ENCODE assay signal across 24 mouse cellular contexts in the genomic region with DNA sequence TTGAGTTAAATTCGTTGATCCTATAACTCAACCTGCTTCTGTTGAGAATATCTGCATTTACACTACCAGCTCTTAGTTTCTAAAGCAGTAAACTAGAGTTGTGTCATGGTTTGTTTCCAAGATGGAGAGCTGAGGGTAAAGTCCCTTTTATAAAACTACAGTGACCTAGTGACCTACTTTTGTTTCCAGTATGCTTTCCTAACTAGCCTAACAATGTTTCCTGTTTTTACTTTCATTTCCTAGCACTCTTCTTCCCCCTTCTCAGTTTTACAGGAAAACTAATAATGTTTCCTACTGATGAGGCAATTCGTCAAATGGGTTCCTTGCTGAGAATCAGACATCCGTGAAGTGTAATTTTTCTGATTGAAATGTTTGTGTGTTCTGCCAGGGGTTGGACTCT. TPM values are rescaled to one million over a fixed set of nuclear protein-coding genes. Genes with fewer than 3 reads are reported as not detected.
A peak's percentile ranks its signal among the peaks of the same experiment; 100 is the strongest.
DNase-seq lines count a peak whose midpoint lies in the region; ATAC-seq and TF ChIP-seq lines count a peak whose summit lies in the region.
"Had no signal": no experiment of that assay in that cellular context is flagged by ENCODE, and none has a peak within 500 bp of the region (broad histone marks: within the 10 kb centered on the region; RNA-seq: fewer than 3 reads in every experiment).

No protein-coding gene starts in this region.

- TF ChIP-seq CTCF in liver, adult 2 months (IDR thresholded peaks at IDR 0.05; ENCODE audit: low read depth, low read length): no peak

- H3K9ac ChIP-seq in liver, adult 2 months (ENCODE audit: low read depth, low read length): no peak overlapping the region
- H3K9ac ChIP-seq: embryonic facial prominence, embryonic 12.5 days; forebrain, embryonic 12.5 days had no signal

- no peaks in the 10 kb centered on the region for H3K79me2 ChIP-seq in liver, adult 2 months (ENCODE audit: control insufficient read depth, insufficient read depth, low read length)

- H3K4me1 ChIP-seq in liver, adult 2 months (ENCODE audit: control insufficient read depth, insufficient read depth, low read length): peaks cover 5% of the 10 kb centered on the region; the same call in 1 of the 2 replicates
- no peaks in the 10 kb centered on the region for H3K4me1 ChIP-seq in forebrain, embryonic 10.5 days
- H3K4me1 ChIP-seq: forebrain, embryonic 12.5 days had no signal

- peak; percentile 71 for DNase-seq in liver, adult 2 months (ENCODE audit: extremely low read depth, low read depth, low spot score)
- DNase-seq in liver: no peak
- DNase-seq in thymus, postnatal 0 days (ENCODE audit: low spot score): peak; percentile 18
- DNase-seq in thymus, postnatal 25 days: no peak
- no peak for DNase-seq in gastrocnemius, postnatal 25 days
- DNase-seq in forebrain, embryonic 10.5 days (ENCODE audit: extremely low spot score, low spot score): no peak
- DNase-seq: adrenal gland, adult 8-10 months; adrenal gland, postnatal 14 days; adrenal gland, postnatal 36 days; cerebellum, adult 11-12 months; cerebellum, adult 2 months; cerebellum, adult 9-10 months; cerebellum, postnatal 10 days; cerebellum, postnatal 25 days had no signal

- WGBS in liver, adult 2 months: 72% methylated on average over 3 of the region's 3 CpGs
- WGBS in forebrain, embryonic 10.5 days: 86% methylated on average over 3 of the region's 3 CpGs

- no peak overlapping the region for H3K4me3 ChIP-seq in liver, adult 2 months (ENCODE audit: insufficient read depth, low read depth, low read length)
- H3K4me3 ChIP-seq in forebrain, embryonic 10.5 days: no peak overlapping the region
- H3K4me3 ChIP-seq: embryonic facial prominence, embryonic 10.5 days; embryonic facial prominence, embryonic 12.5 days; forebrain, embryonic 12.5 days had no signal

- no peak overlapping the region for H3K27ac ChIP-seq in liver, adult 2 months (replicated peaks; ENCODE audit: insufficient read depth, low read depth, low read length)
- H3K27ac ChIP-seq in forebrain, embryonic 10.5 days: no peak overlapping the region
- H3K27ac ChIP-seq: embryonic facial prominence, embryonic 10.5 days; embryonic facial prominence, embryonic 12.5 days; forebrain, embryonic 12.5 days had no signal

- H3K27me3 ChIP-seq in liver, adult 2 months (ENCODE audit: control insufficient read depth, insufficient read depth, low read length): no peaks in the 10 kb centered on the region
- H3K27me3 ChIP-seq in forebrain, embryonic 10.5 days (ENCODE audit: poor library complexity, severe bottlenecking): no peaks in the 10 kb centered on the region
- H3K27me3 ChIP-seq: embryonic facial prominence, embryonic 12.5 days; forebrain, embryonic 12.5 days; Patski had no signal

- no peak for TF ChIP-seq POLR2A in liver, adult 2 months (IDR thresholded peaks at IDR 0.05; ENCODE audit: extremely low read depth, insufficient read depth, low read length)

- H3K9me3 ChIP-seq in forebrain, embryonic 10.5 days: no peaks in the 10 kb centered on the region
- H3K9me3 ChIP-seq: embryonic facial prominence, embryonic 10.5 days; embryonic facial prominence, embryonic 12.5 days; forebrain, embryonic 12.5 days; G1E had no signal

- ATAC-seq in granulocyte monocyte progenitor cell, adult 5-6 weeks (replicated peaks; ENCODE audit: poor library complexity, severe bottlenecking): peak; percentile 33
- ATAC-seq in monocyte, adult 5-6 weeks (replicated peaks; ENCODE audit: insufficient number of reproducible peaks, low FRiP score, low TSS enrichment, poor library complexity, severe bottlenecking): peak; percentile 78
- ATAC-seq: activated CD4-positive, CD25-positive, alpha-beta regulatory T cell, adult 4 months; forebrain, embryonic 14.5 days; forebrain, embryonic 16.5 days; Patski had no signal

- no peaks in the 10 kb centered on the region for H3K36me3 ChIP-seq in liver, adult 2 months (ENCODE audit: control insufficient read depth, insufficient read depth, low read length)
- no peaks in the 10 kb centered on the region for H3K36me3 ChIP-seq in forebrain, embryonic 10.5 days (replicated peaks)
- H3K36me3 ChIP-seq: embryonic facial prominence, embryonic 10.5 days; embryonic facial prominence, embryonic 12.5 days; forebrain, embryonic 12.5 days; G1E had no signal

RNA-seq across cellular contexts. Expression of a gene that starts 26.6 kb away (rescaled TPM):
- under 0.01 and 0.20 TPM in 2 replicates for total RNA-seq in liver, adult 2 months (2014; rRNA removed)
- 0.02 TPM in 1 of 2 replicates, not detected in the other for polyA plus RNA-seq in liver, adult 2 months (2012; rRNA removed)
- polyA plus RNA-seq in thymus, postnatal 0 days (2015; fragmentation: Nextera tagmentation; extraction: Ambion mirVana): 4.0 and 5.6 TPM in 2 replicates
- 20.4 and 24.4 TPM in 2 replicates for total RNA-seq in granulocyte monocyte progenitor cell, adult 5-6 weeks (2014; fragmentation: Nextera tagmentation)
- 12.1 and 13.4 TPM in 2 replicates for total RNA-seq in granulocyte monocyte progenitor cell, adult 5-6 weeks (2017)
- 21.3 to 23.7 TPM (median 22.5 TPM) in 3 replicates for total RNA-seq in monocyte, adult 5-6 weeks (2017)
- under 1 TPM; 0.59 to 0.69 TPM for total RNA-seq in gastrocnemius, postnatal 25 days (2021)
- polyA plus RNA-seq in forebrain, embryonic 10.5 days (2016; fragmentation: Nextera tagmentation; extraction: Ambion mirVana): 0.07 and 0.15 TPM in 2 replicates
- polyA plus RNA-seq: G1E had no signal

Comparison
In these comparisons a context has a peak if more than half of its experiments do, and no peak if none do; other contexts are left out.
1. DNase-seq: peak in liver, adult 2 months (single experiment) and thymus, postnatal 0 days (single experiment); none in liver (single experiment), thymus, postnatal 25 days (single experiment), gastrocnemius, postnatal 25 days (single experiment) and forebrain, embryonic 10.5 days (single experiment).
2. RNA of a gene that starts 26.6 kb away (total RNA-seq): 12.1 to 24.4 TPM in granulocyte monocyte progenitor cell, adult 5-6 weeks and 21.3 to 23.7 TPM in monocyte, adult 5-6 weeks; 0.59 to 0.69 TPM in gastrocnemius, postnatal 25 days and under 0.01 to 0.20 TPM in liver, adult 2 months; every median in the first group is over 4 times any median in the second.